Mouse (Mus musculus): ENCODE data around the gene Serpina1f.
"Not testable (repeated sequence)": the region's sequence is repeated elsewhere in the genome, so short reads cannot be mapped to it uniquely, and the experiment has no call there.

Gene Serpina1f

GRCm38 (mm10) chr12:103662053-103662452 lies 33.3 kb downstream of the Serpina1f start:
- CTCF ChIA-PET, result not testable (repeated sequence)

- CTCF ChIA-PET, result no interaction called here
Measured at GRCm38 (mm10) chr12:103660076-103660475, 35.3 kb downstream of the Serpina1f start.

- CTCF ChIA-PET, result no interaction called here
Measured at GRCm38 (mm10) chr12:103659171-103659570, 36.2 kb downstream of the Serpina1f start.

GRCm38 (mm10) chr12:103657991-103658390 lies 37.3 kb downstream of the Serpina1f start:
- CTCF ChIA-PET, result no interaction called here

- CTCF ChIA-PET, result no interaction called here
Measured at GRCm38 (mm10) chr12:103656848-103657626, 38.3 kb downstream of the Serpina1f start, which contains the start of gene Serpina6. Gene Serpina6, minus strand, starts transcription at chr12:103657212.

- CTCF ChIA-PET, result no interaction called here
Measured at GRCm38 (mm10) chr12:103655123-103656044, 39.9 kb downstream of the Serpina1f start.

- CTCF ChIA-PET, result no interaction called here
Measured at GRCm38 (mm10) chr12:103653836-103654235, 41.5 kb downstream of the Serpina1f start.

GRCm38 (mm10) chr12:103646314-103646713 lies 49.0 kb downstream of the Serpina1f start:
- CTCF ChIA-PET, result no interaction called here

GRCm38 (mm10) chr12:103644601-103645000 lies 50.7 kb downstream of the Serpina1f start:
- CTCF ChIA-PET, result interaction anchor here (0.6 kb wide), 1 partner anchor 260 kb away, joined by 4 read pairs; no protein-coding TSS in a partner anchor

- CTCF ChIA-PET, result no interaction called here
Measured at GRCm38 (mm10) chr12:103643818-103644217, 51.5 kb downstream of the Serpina1f start.

GRCm38 (mm10) chr12:103643336-103643735 lies 52.0 kb downstream of the Serpina1f start:
- CTCF ChIA-PET, result no interaction called here
